Mouse (Mus musculus): ENCODE results near the gene Twf2. TPM values are rescaled to one million over a fixed set of nuclear protein-coding genes. Genes with fewer than 3 reads are reported as not detected.

Twf2 gene
- total RNA-seq, 2 experiments from 2014 or later: 79.7 to 87.5 TPM

- ATAC-seq (replicated peaks; ENCODE audit: poor library complexity, severe bottlenecking): no peak
These were observed 7.0 kb downstream of the Twf2 start for GRCm38 (mm10) chr9:106209954-106210353.

- ATAC-seq (replicated peaks; ENCODE audit: poor library complexity, severe bottlenecking): no peak
These were observed 8.1 kb downstream of the Twf2 start for GRCm38 (mm10) chr9:106210853-106211609.

GRCm38 (mm10) chr9:106211680-106212593 lies 9.0 kb downstream of the Twf2 start:
- ATAC-seq (replicated peaks; ENCODE audit: poor library complexity, severe bottlenecking): peak; percentile 94

GRCm38 (mm10) chr9:106212594-106212981 lies 9.7 kb downstream of the Twf2 start:
- no peak for ATAC-seq (replicated peaks; ENCODE audit: poor library complexity, severe bottlenecking)

- ATAC-seq (replicated peaks; ENCODE audit: poor library complexity, severe bottlenecking): no peak
These were observed 12.6 kb downstream of the Twf2 start for GRCm38 (mm10) chr9:106215341-106216125.

- ATAC-seq (replicated peaks; ENCODE audit: poor library complexity, severe bottlenecking): no peak
These were observed 14.1 kb downstream of the Twf2 start for GRCm38 (mm10) chr9:106216971-106217370.

- ATAC-seq (replicated peaks; ENCODE audit: poor library complexity, severe bottlenecking): no peak
These were observed 18.1 kb downstream of the Twf2 start for GRCm38 (mm10) chr9:106220894-106221523.

GRCm38 (mm10) chr9:106222261-106222851 lies 19.4 kb downstream of the Twf2 start, which contains the start of gene Tlr9:
Gene Tlr9, plus strand, starts transcription at chr9:106222598.
- ATAC-seq (replicated peaks; ENCODE audit: poor library complexity, severe bottlenecking): peak; percentile 75

GRCm38 (mm10) chr9:106222994-106223393 lies 20.1 kb downstream of the Twf2 start:
- ATAC-seq (replicated peaks; ENCODE audit: poor library complexity, severe bottlenecking): peak; percentile 60

- no peak for ATAC-seq (replicated peaks; ENCODE audit: poor library complexity, severe bottlenecking)
These were observed 22.7 kb downstream of the Twf2 start for GRCm38 (mm10) chr9:106225469-106226150.

- ATAC-seq (replicated peaks; ENCODE audit: poor library complexity, severe bottlenecking): peak; percentile 35
These were observed 23.3 kb downstream of the Twf2 start for GRCm38 (mm10) chr9:106226151-106226682.

GRCm38 (mm10) chr9:106227790-106228429 lies 25.0 kb downstream of the Twf2 start:
- no peak for ATAC-seq (replicated peaks; ENCODE audit: poor library complexity, severe bottlenecking)

- ATAC-seq (replicated peaks; ENCODE audit: poor library complexity, severe bottlenecking): peak; percentile 63
These were observed 27.3 kb downstream of the Twf2 start for GRCm38 (mm10) chr9:106230051-106230733.

GRCm38 (mm10) chr9:106230734-106231106 lies 27.8 kb downstream of the Twf2 start:
- no peak for ATAC-seq (replicated peaks; ENCODE audit: poor library complexity, severe bottlenecking)

- ATAC-seq (replicated peaks; ENCODE audit: poor library complexity, severe bottlenecking): no peak
These were observed 28.3 kb downstream of the Twf2 start for GRCm38 (mm10) chr9:106231220-106231619.

- peak; percentile 15 for ATAC-seq (replicated peaks; ENCODE audit: poor library complexity, severe bottlenecking)
These were observed 28.9 kb downstream of the Twf2 start for GRCm38 (mm10) chr9:106231816-106232215.

- ATAC-seq (replicated peaks; ENCODE audit: poor library complexity, severe bottlenecking): no peak
These were observed 30.0 kb downstream of the Twf2 start for GRCm38 (mm10) chr9:106232956-106233355.

GRCm38 (mm10) chr9:106233953-106234352 lies 31.0 kb downstream of the Twf2 start:
- no peak for ATAC-seq (replicated peaks; ENCODE audit: poor library complexity, severe bottlenecking)
